Mouse (Mus musculus): ENCODE results near the gene Pgap2.

GRCm38 (mm10) chr7:102222336-102222735 is 12.3 kb downstream of the Pgap2 start:
- no peak for TF ChIP-seq CTCF (IDR thresholded peaks at IDR 0.05; ENCODE audit: insufficient read depth, low read depth, low read length)
- no peak for TF ChIP-seq POLR2A (IDR thresholded peaks at IDR 0.05; ENCODE audit: insufficient read depth, low read depth, low read length)
